Mouse (Mus musculus) cerebellum, adult 9-10 months (tissue): ENCODE measurements around the gene Grap2.

Source experiments
- DNase-seq: peaks from one replicate; pipeline ENCODE4 v3.0.0; 2022

Grap2 gene

DNA sequence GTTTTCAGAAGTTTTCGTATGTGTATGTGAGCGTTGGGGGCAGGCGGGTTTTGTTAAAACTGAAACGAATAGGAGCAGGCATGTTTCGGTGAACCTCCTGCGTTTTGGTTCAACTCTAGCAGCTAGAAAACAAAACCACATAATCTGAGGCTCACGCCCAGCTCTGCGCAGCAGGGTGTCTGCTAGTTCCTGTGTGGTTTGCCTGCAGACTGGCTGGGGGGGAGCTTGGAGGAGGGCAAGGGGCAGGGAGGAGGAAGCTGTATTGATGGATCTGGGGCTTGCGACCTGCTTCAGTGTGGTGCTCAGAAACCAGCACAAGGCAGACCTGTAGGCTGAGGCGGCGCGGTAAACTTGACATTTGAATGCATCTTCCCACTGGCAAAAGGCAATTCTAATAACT, at the start of gene Grap2:
Gene Grap2 (plus strand): TSS at position 304 of the 400 bp plus-strand sequence.
- no peak for DNase-seq

DNA sequence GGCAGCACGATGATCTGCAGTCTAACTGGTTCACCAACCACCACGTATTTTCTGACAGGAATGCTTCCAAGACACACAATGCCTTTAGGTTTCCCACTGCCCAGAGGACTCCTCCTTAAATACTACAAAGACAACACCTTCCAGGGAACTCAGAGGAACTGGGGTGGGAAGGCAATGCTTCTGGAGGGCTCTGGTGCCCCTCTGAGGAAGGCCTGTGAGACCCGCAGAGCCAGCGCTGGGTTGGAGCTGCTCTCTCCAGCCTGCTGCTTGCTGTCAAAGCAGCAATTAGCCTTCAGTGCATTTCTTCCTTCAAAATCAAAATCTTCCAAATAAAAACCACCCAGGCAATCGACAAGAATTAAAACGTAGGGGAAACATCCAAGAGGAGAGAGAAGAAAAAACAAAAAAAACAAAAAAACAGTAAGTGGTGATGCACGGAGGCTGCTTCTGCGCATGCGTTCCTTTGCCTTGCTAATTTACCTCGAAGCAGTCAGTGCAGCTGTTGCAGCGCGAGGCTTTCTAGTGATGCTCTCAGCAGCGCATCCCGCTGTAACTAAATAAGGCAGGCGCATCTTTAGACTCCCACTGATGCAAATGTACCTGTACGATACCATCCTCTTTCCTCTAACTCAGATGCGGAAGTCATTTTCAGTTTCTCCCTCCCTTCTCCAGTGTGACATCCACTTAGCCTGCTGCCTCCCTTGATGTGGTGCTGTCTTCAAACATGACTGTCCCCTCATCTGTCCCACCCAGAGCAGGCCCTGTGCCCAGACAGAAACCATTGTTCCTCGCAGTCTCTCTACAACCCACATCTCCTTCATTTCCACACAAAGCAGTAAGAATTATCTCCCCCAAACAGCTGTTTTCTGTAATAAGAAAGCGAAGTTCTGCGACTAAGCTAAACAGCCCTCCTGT, 42.2 kb upstream of the Grap2 start:
- DNase-seq, result no peak

DNA sequence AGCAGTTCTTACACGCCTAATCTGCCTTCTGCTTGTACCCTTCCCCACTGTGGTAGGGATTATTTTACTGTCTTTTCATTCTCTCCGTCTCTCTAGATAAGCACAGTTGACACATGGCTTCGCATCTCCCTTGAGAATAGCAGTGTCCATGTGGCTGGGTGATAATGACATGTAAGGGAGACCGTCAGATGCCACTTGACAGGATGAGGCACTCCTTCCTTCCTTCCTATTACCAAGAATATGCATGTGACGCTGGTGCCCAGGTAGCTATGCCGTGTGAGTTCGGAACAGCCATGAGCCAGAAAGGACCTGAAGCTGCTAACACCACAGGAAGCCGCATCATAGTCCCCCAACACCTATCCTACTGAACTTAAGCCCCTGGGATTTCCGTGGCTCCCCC, 41.4 kb upstream of the Grap2 start:
- DNase-seq, result no peak

DNA sequence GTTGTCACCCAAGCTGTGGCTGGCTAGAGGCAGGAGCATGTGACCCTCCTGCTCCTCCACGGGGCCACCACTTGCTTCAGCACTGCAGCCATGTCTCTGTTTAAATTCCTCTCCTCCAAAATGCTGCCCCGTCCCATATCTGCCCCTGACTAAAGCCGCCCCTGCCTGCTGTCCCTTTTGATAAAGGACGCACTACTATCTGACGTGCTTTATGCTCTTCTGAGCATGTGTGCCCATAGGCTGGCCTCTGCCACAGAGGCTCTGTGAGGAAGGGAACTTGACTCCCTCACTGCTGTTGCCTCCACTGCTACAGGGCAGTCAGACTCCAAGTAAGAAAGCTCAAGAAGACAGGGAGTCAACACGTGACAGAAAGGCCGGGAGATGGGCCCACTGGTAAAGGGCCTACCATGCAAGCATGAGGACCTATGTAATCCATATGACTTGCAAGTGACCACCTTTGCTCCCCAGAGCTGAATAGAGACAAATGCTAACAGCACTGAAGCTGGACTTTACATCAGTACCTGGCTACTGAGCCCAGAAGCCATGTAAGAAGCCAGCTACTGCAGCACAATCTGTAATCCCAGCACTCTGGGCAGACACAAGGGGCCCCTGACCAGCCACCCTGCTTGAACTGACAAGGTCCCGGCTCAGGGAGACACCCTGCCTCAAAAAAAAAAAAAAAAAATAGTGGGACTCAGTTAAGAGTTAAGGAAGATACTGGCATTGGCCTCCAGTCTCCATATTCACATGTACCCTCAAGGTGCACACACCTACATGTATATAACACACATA, 39.9 kb upstream of the Grap2 start:
- DNase-seq, result no peak

DNA sequence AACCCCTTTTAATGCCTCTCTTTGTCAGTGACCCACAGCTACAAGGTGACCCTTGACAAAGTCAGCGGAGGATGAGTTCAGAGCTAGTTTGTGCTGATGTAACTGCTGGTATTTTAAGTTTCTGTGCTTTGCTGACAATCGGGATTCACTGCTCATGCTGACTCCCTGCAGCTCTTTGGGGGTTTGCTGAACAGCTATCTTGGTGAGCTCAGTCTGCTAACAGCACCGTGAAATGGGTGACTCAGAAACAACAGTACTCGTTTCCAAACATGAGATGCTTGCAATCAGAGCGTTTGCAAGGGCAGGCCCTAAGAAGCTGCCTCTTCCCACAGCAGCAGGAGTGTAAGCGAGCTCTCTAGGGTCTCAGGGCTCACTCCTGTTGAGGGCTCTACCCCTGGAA, 39.1 kb upstream of the Grap2 start:
- no peak for DNase-seq

DNA sequence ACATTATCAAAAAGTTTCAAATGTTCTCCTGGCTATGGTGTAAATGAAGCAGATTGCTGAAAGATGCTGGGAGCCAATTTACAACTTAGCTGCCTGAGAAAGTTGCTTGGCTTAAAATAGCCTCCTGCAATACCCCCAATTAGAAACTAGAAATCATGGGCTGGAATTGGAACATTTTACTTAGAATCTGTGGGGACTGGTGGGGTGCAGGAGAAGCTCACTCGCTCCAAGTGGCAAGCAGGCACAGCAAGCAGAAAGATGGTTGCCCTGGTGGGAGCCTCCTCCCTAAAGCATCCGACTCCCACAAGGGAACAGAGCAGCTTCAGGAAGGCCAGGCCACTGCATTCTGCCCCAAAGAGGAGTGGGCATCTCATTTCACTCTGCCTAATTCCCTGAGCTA, 36.3 kb upstream of the Grap2 start:
- DNase-seq, result no peak

DNA sequence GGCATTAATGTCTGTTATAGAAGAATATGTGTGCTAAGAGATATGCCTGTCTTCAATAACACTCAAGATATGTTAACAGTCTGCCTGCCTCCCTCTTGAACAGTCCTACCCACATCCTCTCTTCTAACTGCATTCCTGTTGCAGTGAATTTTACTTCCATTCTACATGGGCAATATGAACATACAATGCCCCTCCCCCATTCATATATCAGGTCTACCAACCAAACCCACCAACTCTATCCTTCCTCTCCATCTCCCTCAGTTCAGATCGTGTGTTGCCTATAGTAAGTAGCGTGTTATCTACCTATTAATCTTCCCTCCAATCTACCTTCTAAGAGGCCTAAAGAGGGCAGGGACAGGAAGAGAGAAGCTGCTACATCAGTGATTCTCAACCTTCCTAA, 34.3 kb upstream of the Grap2 start:
- DNase-seq, result no peak

DNA sequence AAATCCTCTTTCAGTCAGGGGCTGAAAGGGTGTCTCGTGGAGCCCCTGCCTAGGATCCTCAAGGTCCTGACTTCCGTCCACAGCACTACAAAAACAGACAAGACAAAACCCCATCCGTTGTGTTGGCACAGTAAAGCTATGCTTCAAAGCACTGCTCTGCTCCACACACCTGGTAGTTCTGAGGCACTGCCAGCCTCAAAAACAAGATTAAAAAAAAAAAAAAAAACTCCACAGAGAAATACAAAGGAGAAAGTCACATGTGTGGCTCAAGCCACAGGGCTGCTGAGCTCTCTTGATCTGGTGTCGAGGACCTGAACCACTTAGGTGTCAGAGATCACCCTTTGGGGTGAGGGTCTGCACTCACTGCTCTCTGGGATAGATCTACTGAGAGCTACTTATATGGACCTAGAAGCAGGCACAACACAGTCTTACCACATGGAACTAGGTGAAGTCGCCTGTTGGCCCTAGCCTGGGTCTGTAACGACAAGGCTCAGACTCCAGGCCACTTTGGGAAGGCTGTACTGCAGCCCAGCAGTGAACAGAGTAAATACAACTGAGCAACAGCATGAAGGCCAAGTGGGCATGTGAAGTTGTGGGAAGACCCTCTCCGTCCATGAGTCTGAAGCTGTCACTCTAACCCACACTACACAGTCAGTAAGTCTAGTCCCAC, 33.6 kb upstream of the Grap2 start:
- DNase-seq, result no peak

DNA sequence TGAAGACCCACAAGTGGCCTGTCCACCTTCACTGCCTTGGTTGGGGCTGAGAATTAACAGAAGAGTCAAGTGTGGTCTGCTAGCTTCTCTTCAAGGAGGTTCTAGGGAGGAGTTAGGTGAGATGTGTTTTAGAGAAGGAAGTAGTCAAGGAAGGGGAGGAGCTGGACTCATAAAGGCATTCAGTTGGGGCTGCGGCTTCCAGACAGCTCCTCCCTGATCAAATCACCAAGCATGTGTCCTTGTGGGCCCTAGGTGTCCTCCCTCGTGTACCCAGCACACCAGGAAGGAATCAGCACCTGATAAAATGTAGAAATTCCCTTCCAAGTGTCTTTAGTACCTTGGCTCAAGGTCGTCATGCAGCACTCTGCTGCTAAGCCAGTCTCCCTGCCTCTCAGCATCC, 28.3 kb upstream of the Grap2 start:
- no peak for DNase-seq

DNA sequence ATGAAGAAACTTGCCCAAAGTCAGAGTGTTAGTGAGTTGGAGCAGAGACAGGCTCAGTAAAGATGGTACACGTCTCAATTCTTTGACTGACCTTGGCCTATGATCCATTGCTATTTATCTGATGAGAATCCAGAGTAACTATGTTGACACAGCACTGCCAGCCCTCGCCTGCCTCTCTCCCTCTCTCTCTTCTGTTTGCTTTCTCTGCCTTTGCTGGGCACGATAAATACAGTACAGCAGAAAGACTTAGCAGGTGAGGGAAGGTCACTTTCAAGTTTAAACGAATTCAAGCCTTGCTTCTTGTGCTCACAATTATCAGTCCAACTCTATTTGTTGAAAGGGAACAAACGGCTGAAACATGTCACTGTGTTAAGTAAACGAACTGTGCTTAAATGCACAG, 27.0 kb upstream of the Grap2 start:
- DNase-seq, result no peak

DNA sequence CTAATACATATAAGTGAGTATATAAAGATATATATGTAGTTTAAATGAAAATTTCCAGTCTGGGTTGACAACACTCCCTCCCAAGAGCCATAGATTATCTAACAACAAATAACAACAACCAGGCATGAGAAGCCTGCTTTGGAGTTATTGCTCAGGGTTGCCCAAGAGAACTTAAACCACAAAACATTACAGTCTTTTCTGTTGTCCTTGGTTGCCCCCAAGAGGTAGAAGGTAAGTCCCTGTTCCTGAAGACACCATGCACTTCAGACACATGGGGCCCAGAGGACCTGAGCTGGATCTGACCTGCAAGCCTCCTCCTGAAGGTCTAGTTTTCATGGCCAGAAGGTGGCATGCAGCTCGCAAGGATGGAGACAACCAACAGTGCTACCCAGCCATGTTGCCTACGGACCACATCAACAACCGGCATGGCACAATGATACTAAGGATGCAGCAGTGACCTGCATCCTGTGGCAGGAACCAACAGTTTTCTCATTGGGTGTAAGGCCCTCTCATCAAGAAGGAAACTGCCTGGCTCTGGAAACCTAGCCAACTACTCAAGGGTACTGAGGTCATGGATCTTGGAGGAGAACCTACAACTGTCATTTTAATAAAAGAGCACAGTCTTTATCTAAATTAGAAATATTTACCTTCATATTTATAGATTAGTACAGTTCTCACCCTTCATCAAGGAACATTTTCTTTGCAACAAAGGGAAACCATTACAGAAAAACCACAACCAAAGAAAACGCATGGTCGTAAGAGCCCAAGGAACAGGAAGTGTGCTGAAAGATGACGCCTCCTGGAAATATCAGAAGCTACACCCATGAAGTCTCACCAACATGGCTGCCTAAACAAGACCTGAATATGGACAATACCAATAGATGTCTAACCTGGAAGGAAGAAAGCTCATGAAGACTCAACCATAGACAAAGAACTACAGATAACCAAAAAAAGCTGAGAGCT, 17.3 kb upstream of the Grap2 start:
- no peak for DNase-seq

DNA sequence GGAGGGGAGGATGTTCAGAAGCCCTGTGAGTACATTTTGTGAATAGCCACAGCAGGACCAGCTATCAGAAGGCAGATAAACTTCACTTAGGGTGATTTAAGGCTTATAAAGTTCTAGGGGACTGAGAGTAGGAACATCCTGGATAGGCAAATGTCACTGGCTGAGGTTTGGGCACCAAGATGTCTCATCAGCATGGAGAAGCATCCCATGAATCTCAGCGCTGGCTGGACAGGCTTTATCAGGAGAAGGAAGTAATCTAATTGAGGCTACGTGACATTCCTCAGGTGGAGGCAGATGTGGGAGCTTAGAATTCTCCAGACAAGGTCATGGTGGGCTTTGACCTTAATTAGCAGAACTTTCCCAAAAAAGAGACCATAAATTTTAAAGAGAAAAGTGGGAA, 16.4 kb upstream of the Grap2 start:
- no peak for DNase-seq

DNA sequence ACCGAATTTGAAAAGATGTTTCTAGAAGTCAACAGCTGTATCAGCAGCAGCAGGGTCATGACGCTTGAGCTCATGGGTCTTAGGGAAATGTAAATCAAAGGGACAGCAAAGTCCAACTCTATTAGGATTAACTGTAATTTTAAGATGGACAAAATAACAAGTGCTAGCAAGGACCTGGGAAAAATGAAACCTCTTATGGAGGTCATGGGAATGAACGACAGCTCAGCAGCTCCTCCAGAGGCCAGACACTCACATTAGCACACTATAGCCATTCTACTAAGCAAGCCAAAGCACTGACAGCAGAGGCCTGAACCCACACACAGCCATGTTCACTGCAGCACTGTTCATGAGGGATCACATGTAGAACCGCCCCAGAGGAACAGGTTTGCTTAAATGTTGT, 14.6 kb upstream of the Grap2 start:
- DNase-seq, result no peak

DNA sequence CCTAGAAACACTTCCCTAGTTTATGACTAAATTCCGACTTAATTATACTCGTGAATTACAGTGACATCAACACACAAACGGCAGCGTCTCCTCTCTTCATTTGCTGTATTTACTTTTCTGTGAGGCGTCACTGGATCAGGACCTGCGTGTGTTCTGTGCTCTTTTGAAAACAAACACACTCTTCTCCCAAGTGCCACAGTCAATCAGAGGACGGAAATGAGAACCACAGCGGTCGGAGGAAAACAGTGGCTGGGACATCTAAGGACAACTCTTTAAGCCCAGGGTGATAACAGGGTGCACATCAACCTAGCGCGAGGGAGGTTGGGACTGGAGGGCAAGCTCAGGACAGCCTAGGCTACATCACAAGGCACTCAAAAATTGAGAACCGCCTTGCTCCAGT, 12.9 kb upstream of the Grap2 start:
- no peak for DNase-seq

DNA sequence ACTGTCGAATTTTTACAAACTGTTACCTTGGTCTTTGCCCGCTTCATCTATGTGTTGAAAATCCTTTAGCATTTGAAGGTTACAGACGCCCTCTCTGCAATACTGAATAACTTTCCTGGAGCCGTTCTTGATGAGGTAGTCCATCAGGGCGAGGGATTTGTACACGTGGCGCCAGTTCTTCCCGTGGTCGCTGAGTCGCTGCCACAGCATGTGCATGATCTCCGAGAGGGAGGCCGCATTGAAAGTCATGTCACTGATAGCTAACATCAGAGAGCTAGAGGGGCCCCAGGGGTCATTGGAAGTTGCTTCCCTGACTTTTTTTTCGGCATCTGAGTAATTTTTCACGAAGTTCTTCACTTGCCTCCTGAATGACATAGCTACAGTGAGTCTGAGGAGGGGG, 12.4 kb upstream of the Grap2 start:
- DNase-seq, result no peak

DNA sequence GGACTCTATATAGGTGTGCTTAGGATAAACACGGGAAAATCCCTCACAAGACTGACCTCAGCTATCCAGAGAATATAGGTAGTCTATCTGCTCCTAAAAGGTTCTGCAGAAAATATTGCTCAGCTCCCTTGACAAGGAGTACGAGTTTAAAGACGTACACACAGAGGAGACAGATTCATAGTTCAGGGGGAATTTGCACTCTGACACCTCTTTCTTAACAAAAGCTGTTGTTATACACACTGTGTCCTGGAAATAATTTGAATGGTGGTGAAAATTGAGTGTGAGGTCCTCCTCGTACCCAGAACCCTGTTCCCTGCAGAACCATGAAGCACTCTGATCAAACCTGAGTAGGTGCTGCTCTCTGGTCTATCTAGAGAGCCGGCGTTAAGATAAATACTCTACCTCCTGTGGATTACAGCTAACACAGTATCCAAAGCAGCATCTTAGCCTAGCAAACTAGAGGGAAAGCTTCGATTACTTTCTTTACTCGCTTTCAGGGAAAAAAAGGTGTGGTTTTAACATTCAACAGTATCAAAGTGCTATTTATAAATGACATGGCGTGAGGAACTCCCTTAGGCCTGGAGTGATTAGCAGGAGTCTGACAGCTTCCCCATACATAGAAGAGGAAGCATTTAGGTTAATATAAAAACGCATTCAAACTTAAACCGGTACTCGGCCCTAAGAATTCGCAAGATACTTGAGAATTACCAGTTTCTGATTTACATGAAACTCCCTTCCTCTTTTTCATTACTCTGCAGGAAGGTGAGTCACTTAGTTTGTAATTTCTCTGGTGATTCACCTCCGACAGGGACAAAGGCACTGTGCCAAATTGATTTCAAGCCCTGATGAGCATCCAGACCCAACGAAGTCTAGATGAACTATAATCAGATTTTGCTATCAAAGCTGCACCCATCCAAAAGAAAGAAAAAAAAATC, 11.5 kb upstream of the Grap2 start:
- peak; percentile 67 for DNase-seq

DNA sequence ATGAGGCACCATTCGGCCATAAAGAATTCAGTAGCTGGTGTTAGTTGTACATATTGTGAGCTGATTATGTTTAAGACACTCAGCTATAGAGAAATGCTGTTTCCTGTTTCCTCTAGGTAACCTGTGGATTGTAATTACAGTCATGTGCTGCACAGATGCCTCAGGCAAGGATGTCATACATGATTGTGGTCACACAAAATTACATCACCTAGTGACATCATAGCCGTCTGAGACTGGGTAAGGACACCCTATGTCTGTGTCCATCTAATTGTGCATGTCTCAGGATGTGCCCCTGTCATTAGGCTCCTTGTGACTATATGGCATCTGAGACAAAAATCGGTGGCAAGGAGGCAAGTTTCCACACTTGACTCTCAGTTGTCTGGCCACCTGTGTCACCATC, 9.9 kb upstream of the Grap2 start:
- DNase-seq, result no peak

DNA sequence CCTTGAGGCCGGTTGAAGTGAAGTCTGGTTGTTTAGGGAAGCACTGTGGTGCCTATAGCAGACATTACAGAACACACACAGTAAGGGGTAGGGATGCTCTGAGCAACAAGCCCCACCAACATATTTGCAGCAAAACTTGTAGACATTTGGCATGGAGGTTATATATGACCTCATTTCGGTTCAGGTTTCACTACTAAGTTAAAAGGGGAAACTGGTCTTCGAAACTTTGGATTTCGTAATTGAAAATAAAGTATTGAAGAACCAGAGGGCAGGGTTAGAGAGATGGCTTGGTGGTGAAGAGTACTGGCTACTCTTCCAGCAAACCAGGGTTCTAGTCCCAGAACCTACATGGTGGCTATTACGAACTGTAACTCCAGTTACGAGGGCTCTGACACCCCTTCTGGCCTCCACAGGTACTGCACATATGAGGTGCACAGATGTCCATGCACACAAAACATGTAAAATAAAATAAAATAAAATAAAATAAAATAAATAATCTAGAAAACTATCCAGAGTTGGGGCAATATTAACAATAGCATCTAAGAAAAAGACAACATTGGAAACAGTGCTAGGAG, 8.7 kb upstream of the Grap2 start:
- DNase-seq, result no peak

DNA sequence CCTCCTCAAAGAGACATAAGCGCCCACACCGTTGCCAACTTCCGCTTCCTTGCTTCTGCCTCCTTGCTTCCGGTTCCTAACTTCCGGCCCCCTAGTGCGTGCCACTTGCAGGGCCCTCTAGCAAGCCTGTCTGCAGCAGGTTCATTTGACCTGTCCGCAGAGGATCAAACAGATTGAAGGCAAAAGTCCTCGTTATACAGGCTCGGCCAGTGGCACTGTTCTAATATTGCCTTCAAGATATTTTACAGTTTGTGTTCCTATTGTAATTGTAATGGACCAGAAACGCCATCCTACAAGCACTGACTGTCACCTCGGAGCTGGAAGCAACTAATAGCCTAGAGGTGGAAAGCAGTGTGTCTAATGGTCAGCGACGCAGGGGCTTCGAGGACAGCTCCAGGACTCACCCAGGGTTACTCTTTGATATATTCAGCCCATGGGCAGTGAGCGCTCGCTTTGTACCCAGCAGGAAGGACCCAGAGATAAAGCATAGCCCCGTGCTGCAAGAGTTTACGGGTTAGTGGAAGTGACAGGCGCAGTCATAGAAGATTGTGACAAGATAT, 7.2 kb upstream of the Grap2 start, which contains the start of gene Enthd1:
Gene Enthd1 (minus strand): TSS at position 51 of the 560 bp plus-strand sequence.
- DNase-seq, result no peak

DNA sequence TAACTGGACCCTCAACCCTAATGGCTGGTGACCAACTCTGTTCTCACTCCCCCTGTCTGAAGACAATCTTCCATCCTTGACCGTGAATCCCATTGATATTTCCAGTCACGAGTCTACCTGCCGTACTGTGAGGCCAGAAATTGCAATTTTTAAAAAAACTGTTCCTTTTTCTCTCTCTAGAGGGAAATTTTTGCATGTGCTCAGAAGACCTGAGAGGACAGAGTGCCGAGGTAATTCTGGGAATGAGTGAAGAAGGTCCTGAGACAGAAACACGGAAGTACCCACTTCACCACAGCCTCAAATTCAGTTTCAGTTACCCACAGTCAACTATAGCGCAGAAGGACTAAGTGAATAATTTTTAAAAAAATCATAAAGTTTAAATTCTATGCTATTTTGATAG, 5.7 kb upstream of the Grap2 start:
- DNase-seq, result no peak

DNA sequence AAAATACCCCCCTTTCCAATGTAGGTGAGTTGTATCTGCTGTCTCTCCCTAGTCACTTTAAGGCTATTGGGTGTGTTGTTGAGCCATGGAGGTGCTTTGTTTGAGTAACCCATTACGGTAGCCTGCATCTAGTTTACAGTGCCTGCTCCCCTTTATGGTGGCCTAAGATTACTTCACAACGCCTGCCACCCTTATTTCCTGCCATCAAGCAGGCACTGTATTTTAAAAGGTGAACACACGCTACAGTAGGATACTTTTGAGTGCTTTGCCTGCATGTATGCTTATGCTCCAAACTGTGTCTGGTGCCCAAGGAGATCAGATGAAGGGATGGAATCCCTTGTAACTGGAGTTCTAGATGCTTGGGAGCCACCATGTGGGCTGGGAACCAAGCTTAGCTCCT, 5.3 kb upstream of the Grap2 start:
- DNase-seq, result no peak
